Mouse (Mus musculus) hindbrain, postnatal 0 days (tissue): ENCODE measurements at regions not wholly inside any gene's neighbourhood (a gene's known extent, or its start where the extent isn't known, plus 50 kb on each side); places are given as distances from the start of the nearest gene placed in this dataset.

Experiments used
- ATAC-seq: fragments of 200-750 bp; cut with Nextera tagmentation; 2 replicates; pipeline ENCODE4 v1.8.0; 2017; ENCODE audit warnings: mild to moderate bottlenecking, moderate TSS enrichment, moderate library complexity
- DNase-seq: peaks from one replicate; pipeline ENCODE4 v3.0.0-alpha.2; 2015; ENCODE audit warnings: low spot score
- H3K27ac ChIP-seq: fragments of 300-500 bp; sonication (generic); 2 replicates; pipeline ENCODE4 v1.5.1; 2014; ENCODE audit warnings: mild to moderate bottlenecking
- H3K27me3 ChIP-seq: fragments of 300-500 bp; sonication (generic); 2 replicates; pipeline ENCODE4 v1.6.1; 2014; ENCODE audit warnings: low read length, mixed read lengths; ENCODE audit not compliant: insufficient read depth
- H3K36me3 ChIP-seq: fragments of 300-500 bp; sonication (generic); 2 replicates; pipeline ENCODE4 v1.6.1; 2014; ENCODE audit warnings: low read length, mixed read lengths; ENCODE audit not compliant: insufficient read depth
- H3K4me1 ChIP-seq: fragments of 300-500 bp; sonication (generic); 2 replicates; pipeline ENCODE4 v1.6.1; 2014; ENCODE audit warnings: antibody characterized with exemption, low read length, mixed read lengths; ENCODE audit not compliant: insufficient read depth
- H3K4me2 ChIP-seq: fragments of 300-500 bp; sonication (generic); 2 replicates; pipeline ENCODE4 v1.6.1; 2014; ENCODE audit warnings: low read depth, mild to moderate bottlenecking, low read length, moderate library complexity, mixed read lengths
- H3K4me3 ChIP-seq: fragments of 300-500 bp; sonication (generic); 2 replicates; pipeline ENCODE4 v1.5.1; 2014; ENCODE audit warnings: low read length
- H3K9ac ChIP-seq: fragments of 300-500 bp; sonication (generic); replicated peaks from 2 replicates; pipeline ENCODE4 v1.6.1; 2014; ENCODE audit warnings: mild to moderate bottlenecking, low read length, moderate library complexity, mixed read lengths
- H3K9me3 ChIP-seq: fragments of 300-500 bp; sonication (generic); 2 replicates; pipeline ENCODE4 v1.6.1; 2016; ENCODE audit warnings: low read length, mixed read lengths
- CTCF ChIP-seq: IDR thresholded peaks from 2 replicates; pipeline ENCODE4 v1.5.1; 2016; ENCODE audit warnings: antibody characterized with exemption, control low read depth, low read depth
- WGBS: fragments of 180-500 bp; shearing (Covaris S2); extraction: QIAGEN DNeasy Blood & Tissue Kit; methylation state at CpG from one replicate; pipeline ENCODE4 v1.1.7; 2014; 5-methylcytosine and 5-hydroxymethylcytosine counted together

DNA sequence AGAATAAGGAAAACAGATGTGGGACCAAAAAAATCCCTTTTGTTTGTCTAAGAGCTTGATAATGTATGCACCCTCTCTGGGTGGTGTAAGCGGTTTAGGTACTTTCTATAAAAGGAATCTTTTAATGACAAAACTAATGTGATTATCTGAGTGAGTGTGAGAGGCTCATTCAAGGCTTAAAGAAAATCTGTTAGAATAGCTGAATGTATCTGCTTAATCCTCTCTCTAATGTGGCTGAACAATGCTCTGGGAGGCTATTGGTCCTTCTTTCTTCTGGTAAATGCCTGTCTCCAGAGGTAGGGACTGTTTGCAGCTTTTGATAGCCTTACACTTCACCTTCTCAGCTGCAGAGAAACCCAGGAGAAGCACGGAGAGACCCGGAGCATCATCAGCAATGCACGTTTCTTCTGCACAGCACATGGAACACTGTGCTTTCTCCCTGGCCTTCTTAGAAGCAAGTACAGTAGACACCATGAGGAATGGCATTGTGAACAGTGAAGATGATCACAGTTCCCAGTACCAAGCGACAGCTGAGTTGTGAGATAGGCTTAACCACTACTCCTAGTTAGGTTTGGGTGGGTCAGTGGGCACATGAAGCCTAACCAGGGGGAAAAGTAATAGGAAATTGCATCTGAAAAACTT is 56.1 kb upstream of the Fam181b start:
- H3K9ac ChIP-seq = no peak overlapping the region
- H3K9me3 ChIP-seq = no peaks in the 10 kb centered on the region
- no peak for ATAC-seq
- no peak for TF ChIP-seq CTCF
- H3K4me1 ChIP-seq = no peaks in the 10 kb centered on the region
- DNase-seq = no peak
- 54% methylated on average over 5 of the region's 5 CpGs for WGBS
- no peak overlapping the region for H3K4me2 ChIP-seq
- no peaks in the 10 kb centered on the region for H3K27me3 ChIP-seq
- H3K36me3 ChIP-seq = no peaks in the 10 kb centered on the region
- no peak overlapping the region for H3K27ac ChIP-seq
- no peak overlapping the region for H3K4me3 ChIP-seq

DNA sequence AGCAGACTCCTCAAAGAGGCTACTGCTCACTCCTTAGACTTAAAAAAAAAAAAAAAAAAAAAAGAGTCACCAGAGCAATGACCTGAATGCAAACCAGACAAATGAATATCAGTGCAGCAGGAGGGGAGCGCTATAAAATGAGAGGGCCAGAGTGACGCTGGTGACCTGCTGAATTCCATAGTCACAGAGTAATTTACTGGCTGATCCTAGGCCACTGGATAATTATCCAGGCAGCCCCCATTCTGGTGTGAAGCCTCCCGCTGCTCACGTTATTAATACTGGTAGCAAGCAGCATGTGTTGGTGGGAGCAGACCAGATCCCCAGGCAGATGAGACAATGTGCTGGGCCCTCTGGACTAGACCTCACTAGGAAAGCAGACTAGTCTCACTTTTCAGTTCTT is 53.4 kb upstream of the Fam181b start:
- no peak overlapping the region for H3K9ac ChIP-seq
- DNase-seq (no peak), ATAC-seq (no peak)
- 31% methylated on average over 4 of the region's 4 CpGs for WGBS
- no peaks in the 10 kb centered on the region for H3K27me3 ChIP-seq
- H3K4me1 ChIP-seq = no peaks in the 10 kb centered on the region
- H3K36me3 ChIP-seq = no peaks in the 10 kb centered on the region
- H3K9me3 ChIP-seq = peaks cover 1% of the 10 kb centered on the region; the same call in 1 of the 2 replicates
- H3K4me2 ChIP-seq = no peak overlapping the region
- no peak overlapping the region for H3K4me3 ChIP-seq
- no peak overlapping the region for H3K27ac ChIP-seq
- no peak for TF ChIP-seq CTCF
